Mouse (Mus musculus) spleen, postnatal 10 days (tissue): ENCODE results near the gene Irf2bp1.

Source experiments
- DNase-seq, 2 experiments: peaks; one replicate each; pipeline ENCODE4 v3.0.0; 2021 to 2022; ENCODE audit warnings: low spot score in 2 of 2

The Irf2bp1 gene

DNA sequence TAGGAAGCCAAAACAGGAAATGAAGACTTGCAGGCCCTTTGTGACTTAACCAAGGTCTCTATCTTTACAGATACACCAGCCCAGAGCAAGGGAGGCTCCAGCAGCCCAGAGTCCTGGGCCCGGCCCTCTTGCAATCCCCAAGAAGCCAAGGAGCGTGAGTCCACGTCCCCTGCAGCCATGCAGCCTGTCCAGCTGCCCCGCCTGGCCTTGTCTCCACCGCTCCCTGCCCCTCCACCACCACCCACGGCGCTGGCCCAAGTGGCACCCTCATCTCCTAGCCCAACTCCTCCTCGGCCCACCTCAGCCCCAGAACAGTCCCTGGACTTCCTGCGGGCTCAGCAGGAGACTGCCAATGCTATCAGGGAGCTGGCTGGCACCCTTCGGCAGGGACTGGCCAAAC, 3.4 kb upstream of the Irf2bp1 start:
- DNase-seq, result peak; percentile 31 to 35

DNA sequence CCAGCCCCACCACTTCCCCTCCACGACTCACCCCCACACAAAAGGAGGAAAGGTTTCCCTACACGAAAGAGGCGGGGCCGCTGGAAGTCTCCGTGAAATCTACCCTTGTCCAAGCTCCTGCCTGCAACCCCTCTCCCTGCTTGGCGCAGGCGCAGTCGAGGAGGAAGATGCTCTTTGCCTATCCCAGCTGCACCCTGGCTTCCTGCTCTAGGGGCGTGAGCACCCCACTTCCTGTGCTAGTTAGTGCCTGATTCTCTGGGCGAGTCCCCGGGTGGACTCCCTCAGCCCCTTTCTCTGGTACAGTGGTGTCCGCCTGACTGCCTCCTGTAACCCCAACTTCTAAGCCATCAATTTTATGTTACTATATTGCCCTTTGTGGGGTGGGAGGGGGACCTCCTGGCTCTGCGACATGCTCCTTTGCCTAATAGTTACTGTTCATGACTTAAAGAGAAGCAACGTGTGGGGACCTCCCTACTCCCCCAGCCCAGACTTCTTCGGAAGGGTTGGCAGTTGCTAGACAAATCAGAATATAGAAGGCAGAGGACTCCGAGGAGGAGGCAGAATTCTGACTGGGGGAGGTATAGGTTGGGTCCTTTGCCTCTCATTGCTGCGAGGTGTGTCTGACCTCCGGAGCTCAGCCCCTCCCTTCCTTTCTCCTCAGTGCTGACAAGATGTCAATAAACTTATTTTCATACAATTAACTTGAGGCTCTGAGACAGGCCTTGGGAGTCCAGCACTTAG, 2.6 kb upstream of the Irf2bp1 start:
- peak; percentile 64 to 87 for DNase-seq

DNA sequence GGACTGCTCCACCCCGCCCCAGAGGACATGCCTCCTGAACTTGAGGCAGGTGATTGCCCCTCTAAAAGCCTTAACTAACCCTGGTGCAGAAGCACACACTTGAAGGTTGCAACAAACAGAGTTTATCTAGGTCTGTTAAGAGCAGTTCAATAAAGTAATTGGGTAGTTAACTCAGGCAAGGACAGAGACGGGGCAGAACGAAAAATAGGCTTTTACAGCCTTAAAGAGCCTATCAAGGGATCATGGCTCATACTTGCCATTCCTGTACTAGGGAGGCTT, 2.1 kb upstream of the Irf2bp1 start:
- DNase-seq, result no peak

DNA sequence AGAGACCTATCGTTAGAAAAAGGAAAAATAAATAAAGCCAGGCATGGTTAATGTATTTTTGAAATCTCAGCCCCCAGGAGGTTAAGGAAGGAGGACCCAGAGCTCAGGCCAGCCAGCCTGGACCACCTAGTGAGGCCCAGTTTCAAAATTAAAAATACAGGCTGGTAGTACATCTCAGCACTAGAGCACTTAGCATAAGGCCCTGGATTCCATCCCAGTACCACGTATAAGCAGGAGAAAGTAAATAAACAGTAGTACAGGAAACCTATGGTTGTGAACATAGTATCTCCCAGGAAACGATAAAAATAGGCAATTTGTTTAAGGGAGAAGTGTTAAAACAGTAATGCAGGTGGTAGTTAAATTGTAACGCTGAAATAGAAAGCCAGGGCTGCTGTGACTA, 1.7 kb upstream of the Irf2bp1 start:
- no peak for DNase-seq

DNA sequence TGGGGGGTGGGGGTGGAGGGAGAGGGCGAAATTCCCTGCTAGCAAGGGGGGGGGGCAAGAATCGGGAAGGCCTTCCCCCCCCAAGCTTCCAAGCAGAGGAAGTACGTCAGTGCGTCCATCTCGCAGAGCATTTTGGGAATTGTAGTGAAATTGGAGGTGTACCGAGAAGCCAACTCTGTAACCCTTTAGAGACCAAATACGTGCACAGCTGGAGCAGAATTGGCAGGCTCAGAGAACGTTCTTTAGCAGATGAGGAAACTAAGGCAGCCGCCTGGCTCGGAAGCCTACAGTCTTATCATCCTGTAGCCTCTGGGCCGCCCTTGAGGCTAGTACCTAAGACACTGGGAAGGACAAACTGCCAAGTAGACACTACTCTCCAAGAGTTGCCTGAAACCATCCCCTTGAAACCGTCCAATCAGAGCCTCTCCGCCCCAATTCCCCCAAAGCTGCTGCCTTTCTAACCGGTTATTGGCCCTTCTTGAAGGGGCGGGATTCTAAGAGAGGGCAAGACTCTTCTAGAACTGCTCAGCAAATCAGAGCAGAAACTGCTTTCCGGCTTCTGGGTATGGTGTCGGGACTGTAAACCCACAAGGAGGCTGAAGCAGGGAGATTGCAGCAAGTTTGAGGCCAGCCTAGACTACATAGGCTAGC, 871 bp upstream of the Irf2bp1 start:
- DNase-seq, result peak; percentile 71

DNA sequence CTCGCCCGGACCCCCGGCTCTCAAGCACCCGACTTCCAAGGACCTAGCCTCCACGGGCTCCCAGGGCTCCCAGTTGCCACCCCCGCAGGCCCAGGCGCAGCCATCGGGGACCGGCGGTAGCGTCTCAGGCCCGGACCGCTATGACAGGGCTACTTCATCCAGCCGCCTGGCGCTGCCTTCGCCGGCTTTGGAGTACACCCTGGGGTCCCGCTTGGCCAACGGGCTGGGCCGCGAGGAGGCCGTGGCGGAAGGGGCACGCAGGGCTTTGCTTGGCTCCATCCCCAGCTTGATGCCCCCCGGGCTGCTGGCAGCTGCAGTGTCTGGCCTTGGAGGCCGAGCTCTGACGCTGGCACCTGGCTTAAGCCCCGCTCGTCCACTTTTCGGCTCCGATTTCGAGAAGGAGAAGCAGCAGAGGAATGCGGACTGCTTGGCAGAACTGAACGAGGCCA, 811 bp downstream of the Irf2bp1 start:
- peak; percentile 53 to 61 for DNase-seq

DNA sequence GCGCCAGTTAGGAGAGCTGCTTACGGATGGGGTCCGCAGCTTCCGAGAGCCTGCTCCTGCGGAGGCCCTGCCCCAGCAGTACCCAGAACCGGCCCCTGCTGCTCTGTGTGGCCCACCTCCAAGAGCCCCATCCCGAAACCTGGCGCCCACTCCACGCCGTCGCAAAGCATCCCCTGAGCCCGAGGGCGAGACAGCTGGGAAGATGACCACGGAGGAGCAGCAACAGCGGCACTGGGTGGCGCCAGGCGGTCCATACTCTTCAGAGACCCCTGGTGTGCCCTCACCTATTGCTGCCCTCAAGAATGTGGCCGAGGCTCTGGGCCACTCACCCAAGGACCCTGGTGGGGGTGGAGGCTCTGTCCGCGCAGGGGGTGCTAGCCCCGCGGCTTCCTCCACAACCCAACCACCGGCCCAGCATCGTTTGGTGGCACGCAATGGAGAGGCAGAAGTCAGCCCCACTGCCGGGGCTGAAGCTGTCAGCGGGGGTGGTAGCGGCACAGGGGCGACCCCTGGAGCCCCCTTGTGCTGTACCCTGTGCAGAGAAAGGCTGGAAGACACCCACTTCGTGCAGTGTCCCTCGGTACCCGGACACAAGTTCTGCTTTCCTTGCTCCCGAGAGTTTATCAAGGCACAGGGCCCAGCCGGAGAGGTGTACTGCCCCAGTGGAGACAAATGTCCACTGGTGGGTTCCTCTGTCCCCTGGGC, 1.7 kb downstream of the Irf2bp1 start:
- DNase-seq, result no peak

DNA sequence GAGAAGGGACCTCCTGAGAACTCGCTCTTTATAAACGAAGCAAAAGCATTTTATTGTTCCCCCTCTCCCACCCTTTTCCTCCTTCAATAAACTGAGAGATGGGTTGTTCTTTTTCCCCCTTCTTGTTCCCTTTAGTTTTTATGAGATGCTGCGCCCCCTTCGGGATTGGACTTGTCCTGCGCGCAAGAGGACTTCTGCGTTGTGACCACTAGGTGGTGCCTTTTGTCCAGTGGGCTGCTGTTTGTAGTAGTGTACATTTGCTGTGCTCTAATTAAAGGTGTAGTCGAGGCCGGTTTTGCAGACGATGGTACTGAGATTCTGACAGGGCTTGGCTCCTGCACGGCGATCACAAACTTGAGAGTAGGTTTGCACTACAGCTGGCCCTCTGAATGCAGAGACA, 2.6 kb downstream of the Irf2bp1 start:
- peak; percentile 61 to 84 for DNase-seq

DNA sequence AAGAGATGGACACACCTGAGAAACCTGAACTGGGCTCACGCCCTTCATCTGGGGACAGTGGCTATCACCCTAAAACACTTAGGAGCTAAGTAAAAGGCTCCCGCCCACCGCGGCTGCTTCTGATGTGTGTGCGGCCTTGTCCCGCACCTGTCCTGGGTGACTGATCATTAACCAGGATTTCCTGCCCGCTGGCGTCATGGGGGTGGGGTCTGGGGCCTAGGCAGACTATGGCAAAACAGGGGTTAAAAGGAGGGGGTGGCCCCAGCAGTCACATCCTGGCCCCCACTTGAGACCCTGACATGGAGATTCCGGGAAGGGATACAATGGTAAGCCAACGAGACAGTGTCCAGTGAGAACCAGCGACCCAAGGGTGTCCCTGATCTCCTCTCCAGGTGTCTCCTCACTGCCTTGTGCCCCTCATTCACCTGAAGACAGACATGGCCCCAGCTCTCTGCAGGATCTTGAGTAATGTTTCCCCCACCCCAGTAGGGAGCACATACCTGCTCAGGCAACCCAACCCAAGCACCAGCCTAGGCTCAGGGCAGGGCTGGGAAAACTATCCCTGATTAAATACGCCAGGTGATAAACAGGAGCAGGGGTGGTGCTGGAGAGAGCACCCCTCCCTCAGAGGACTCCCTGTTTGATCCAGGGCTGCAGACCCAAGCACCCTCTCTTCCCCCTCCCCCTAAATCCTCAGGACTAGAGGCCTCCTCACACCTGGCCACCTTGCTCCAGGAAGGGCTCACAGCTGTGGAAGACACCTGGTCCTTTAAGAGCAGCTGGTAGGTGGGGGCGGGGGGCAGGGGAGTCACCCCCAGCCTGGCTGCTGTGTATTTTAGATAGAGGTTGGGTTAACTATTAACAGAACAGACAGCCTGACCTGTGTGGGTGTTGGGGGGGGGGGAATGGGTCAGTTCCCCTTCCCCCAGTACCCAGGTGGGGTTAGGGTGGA, 3.5 kb downstream of the Irf2bp1 start:
- no peak for DNase-seq

DNA sequence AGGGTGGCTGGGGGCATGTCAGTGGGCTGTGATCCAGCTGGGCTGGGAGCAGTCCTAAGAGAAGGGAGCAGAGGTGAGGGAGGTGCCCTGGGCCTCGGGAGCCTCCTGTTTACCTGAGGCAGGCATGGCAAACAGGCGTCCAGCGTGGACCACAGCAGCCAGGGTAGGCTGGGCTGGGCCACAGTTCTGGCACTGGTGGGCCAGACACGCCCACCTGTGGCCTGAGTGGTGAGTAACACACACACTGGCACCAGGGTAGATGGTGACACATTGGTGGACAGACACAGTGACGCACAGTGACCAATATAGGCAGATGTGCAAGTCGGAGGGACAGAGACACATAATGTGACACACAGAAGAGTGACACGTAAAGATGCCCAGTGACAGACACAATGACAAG, 6.7 kb downstream of the Irf2bp1 start:
- DNase-seq, result no peak

DNA sequence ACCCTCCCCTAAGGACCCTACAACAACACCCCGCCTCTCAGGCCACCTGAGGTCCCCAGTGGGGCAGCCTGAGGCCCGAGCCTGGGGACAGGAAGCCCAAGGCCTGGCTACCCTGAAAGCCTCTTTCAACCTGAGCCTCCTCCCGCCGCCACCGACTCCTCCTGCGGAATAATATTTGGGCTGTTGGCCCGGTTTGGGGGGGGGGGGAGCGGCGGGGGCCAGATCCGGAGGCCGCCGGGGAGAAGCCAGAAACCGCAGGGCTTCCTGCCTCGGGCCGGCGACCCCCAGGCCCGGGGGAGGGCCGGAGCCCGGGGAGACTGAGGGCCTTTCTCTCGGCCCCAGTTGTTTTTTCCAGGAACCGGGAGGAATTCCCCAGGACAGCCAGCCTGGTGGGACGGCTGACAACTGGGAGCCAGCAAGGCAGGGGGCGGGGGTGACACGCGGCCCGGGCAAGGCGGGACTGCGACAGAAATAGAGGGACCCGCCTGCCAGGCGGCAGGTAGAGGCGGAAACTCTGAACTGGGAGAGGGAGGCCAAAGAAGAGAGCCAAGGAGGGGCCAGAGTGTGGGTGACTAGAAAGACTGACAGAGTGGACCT, 8.3 kb downstream of the Irf2bp1 start:
- DNase-seq, result no peak

DNA sequence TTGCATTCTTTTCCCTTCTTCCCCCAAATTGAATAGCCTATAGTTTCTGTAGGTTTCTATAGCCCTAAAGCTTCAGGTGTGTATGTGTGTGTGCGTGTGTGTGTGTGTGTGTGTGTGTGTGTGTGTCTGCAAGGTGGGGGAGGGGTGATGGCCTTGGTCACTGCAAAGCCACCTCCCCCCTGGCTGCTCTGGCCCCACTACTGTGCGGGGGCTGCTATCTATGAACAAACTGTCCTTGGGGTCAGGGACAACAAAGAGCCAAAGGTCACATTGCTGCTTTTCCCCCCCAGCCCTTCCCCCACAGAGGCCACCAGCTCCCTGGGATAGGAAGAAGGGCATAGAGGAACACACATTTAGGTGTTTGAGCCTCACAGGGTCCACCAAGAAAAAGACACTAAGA, 9.0 kb downstream of the Irf2bp1 start:
- DNase-seq, result no peak

DNA sequence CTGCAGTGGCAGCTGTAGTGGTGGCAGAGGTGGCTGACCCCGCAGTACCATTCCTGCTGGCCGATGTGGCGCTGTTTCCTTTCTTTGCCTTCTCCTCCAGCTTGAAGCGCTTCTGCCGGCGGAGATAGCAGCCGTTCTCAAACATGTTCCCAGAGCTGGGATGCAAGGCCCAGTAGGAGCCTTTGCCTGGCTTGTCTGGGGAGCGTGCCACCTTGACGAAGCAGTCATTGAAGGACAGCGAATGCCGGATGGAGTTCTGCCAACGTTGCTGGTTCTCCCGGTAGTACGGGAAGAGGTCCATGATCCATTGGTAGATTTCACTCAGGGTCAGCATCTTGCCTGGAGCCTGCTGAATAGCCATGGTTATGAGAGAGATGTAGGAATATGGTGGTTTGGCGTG, 10.6 kb downstream of the Irf2bp1 start:
- DNase-seq, result no peak

DNA sequence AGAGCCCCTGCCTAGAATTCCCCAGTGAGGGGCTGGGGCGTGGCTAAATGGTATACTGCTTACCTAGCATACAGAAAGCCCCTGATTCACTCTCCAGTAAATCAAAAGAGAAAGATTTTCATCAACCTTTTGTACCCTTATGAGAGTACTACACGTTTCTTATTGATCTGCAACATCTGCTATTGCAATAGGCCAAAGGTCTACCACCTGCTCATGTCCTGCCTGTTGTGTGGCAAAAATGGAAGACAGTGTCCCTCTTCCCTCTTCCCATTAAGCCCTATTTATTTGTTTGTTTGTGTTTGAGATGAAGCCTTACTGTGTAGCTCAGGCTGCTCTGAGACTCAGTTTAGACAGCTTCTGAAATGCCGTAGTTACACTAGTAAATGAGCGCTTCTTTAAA, 12.2 kb downstream of the Irf2bp1 start:
- DNase-seq, result no peak

DNA sequence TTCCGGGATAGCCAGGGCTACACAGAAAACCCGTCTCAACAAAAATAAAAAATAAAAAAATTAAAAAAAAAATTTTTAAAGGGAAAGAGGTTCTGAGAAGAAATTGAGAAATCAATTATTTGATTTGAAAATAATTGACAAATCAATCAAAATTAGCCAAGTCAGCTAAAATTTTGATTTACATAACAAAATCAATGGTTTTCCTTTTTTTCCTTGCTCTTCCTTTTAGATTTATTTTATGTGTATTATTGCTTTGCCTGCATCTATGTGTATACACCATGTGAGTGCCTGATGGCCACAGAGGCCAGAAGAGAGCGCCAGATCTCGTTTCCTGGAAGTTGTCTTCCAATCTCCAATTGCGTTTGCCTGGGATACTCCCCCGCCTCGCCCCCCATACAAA, 14.1 kb downstream of the Irf2bp1 start:
- no peak for DNase-seq

DNA sequence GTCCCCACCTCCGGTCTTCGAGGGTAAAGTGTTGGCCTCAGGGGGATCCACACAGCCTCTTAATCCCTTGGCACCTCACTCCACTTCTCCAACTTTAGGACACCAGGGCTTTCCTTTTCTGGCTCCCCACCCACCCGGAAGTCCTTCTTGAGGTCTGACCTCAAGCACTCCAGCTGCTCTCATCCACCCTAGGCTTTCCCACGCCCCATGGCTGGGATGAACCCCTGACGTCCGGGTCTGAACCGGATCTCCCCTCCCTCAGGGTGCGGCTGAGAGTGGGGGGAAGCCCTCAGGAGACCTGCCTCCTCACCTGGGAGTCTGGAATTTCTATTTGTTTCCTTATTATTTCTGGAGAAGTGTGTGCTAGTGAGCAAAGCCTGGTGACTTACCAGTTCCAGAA, 17.2 kb downstream of the Irf2bp1 start:
- no peak for DNase-seq

DNA sequence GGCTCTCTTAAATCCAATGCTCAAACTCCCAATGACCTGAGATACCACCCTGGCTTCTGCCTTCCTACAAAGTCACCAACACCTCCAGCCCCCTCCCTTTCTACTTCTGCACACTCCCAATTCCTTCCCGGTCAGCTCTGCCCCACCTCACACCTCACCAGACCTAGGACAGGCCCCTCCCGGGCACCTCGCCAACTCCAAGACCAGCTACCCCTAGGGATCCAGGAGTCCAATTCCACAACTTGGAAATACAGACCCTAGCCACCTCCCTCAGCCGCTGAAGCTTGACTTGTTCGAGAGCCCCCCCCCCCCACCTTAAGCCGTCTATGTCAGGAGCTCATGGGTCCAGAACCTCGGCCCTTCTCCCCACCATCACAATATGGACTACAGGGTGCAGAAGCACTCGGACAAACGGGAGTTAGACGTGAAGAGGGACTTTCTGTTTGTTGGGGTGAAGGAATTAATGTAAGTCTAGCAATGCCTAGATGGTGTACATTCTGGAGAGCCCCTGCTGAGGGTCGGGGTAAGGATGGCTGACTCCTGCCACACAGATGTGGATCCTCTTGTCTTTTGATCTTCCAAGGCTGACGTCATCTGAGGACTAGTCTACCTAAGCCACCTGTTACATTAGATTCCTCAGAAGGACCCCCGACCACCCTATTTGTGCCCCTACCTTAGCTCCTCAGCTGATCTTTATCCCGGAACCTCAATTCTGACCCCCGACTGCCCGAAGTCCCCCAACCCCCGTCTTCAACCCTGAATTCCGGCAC, 18.5 kb downstream of the Irf2bp1 start:
- no peak for DNase-seq

DNA sequence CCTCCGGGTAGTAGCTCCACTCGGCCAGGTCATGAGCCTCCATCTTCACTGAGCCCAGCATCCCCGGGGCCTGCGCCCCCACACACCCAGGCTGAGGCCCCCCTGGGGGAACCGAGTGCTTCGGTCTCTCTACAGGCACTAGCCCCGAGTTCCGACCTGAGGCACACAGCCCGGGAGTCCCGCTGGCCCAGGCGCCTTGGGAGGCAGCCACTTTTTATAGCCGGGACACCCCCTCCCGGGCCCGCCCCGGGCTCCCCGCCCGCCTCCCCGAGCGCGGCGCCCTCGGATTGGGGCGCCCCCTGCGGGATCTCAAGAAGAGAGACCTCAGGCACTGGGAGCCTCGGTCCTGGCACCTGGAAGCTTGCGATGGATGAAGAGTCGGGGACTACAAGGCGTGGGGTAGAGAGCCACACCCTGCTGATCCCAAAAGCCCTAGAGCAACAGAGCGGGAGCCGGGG, 19.5 kb downstream of the Irf2bp1 start, which contains the start of gene Foxa3:
Gene Foxa3, minus strand, starts transcription at position 182 of the 458 bp plus-strand sequence.
- DNase-seq, result peak in 1 of 2 experiments; percentile 56

DNA sequence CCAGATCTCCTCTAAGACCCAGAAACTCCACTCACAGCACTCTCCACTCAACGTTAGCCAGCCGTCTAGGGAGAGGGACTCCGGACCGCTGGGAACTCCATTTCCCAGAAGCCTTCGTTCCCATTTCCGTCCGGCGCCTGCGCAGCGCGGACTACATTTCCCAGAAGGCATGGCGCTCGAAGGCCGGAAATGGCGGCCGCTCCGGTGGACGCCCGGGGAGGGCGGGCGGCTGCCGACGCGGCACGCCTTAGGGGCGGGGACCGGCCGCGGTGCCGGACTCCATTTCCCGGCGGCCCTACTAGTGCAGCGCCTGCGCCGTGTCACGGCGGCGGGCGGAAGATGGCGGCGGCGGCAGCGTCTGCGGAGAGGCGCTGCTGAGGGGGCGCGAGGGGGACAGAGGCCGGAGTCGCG, 20.3 kb downstream of the Irf2bp1 start, which contains the start of gene Sympk:
Gene Sympk, plus strand, starts transcription at position 282 of the 411 bp plus-strand sequence.
- DNase-seq, result peak; percentile 88 to 96

DNA sequence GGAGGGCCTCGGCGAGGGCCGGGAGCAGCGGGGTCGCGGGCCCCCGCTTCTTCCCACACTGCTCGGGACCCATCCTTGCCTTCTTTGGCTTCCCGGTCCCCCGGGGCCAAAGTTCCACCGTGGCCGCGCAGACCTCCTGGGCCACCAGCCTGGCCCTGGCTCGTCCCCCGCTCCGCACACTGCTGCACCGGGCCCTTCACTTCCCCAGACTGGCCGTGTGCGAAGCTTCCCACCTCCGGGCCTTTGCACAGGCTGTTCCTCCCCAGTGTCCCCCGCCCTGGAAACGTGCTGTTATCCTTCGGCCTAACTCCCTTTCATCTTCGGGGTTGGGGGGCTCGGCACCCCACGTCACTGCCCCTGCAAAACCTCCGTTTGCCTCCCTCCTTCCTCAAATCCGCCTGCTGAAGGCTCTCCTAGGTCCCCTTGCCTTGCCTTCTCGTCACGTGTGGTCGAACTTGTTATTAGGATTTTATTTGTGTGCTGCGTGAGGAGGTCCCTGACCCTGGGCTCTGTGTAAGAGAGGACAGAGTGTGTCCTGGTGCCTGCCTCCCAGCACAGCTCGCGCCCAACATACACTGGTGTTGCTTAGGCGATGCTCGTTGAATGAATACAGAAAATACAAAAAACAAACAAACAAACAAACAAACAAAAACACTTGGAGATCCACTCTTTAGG, 20.9 kb downstream of the Irf2bp1 start:
- DNase-seq, result peak; percentile 55 to 57
